ENCODE assay signal across 8 mouse cellular contexts in genomic region chr5:124327510-124328364, GRCm38 (mm10). TPM values are rescaled to one million over a fixed set of nuclear protein-coding genes. Genes with fewer than 3 reads are reported as not detected.
DNase-seq lines count a peak whose midpoint lies in the region; ATAC-seq lines count a peak whose summit lies in the region.

Gene Mphosph9 (minus strand): TSS chr5:124327972.
Gene 2810006K23Rik (plus strand): TSS chr5:124328089.

- WGBS in hindbrain, embryonic 15.5 days: under 1% methylated on average over 72 of the region's 72 CpGs

- no peaks in the 10 kb centered on the region for H3K9me3 ChIP-seq in hindbrain, embryonic 15.5 days

- H3K27me3 ChIP-seq in hindbrain, embryonic 15.5 days: no peaks in the 10 kb centered on the region

- peaks cover 8% of the 10 kb centered on the region for H3K36me3 ChIP-seq in hindbrain, embryonic 15.5 days

- H3K4me3 ChIP-seq in hindbrain, embryonic 15.5 days: peak within 1 kb of the TSS; percentile 61

- H3K27ac ChIP-seq in hindbrain, embryonic 15.5 days (replicated peaks): peak within 1 kb of the TSS; percentile 98

- H3K4me1 ChIP-seq in hindbrain, embryonic 15.5 days (replicated peaks): peaks cover 24% of the 10 kb centered on the region

- peak within 1 kb of the TSS; percentile 92 for H3K4me2 ChIP-seq in hindbrain, embryonic 15.5 days

- peak; percentile 100 for DNase-seq in T-cell, adult 2 months (ENCODE audit: low spot score)
- DNase-seq in cerebellum, postnatal 36 days: peak; percentile 100
- peak; percentile 99 to 100 for DNase-seq in frontal cortex, postnatal 36 days (ENCODE audit: low spot score in 2 of 2)
- DNase-seq in left cerebral cortex, adult 11 months (ENCODE audit: low spot score): peak; percentile 100
- DNase-seq in lung, postnatal 4 days: peak; percentile 100
- DNase-seq in retina, postnatal 7 days (ENCODE audit: low read depth, low spot score): peak; percentile 100
- peak; percentile 99 for DNase-seq in urinary bladder, adult 2 months (ENCODE audit: low spot score)

- peak; percentile 98 for ATAC-seq in hindbrain, embryonic 15.5 days (ENCODE audit: low FRiP score, low read depth)

- peak within 1 kb of the TSS; percentile 77 for H3K9ac ChIP-seq in hindbrain, embryonic 15.5 days

RNA-seq across cellular contexts. Expression of gene Mphosph9, which starts in this region (rescaled TPM):
- 10.8 and 11.4 TPM in 2 replicates for polyA plus RNA-seq in hindbrain, embryonic 15.5 days (2015; fragmentation: Nextera tagmentation; extraction: Ambion mirVana)
- polyA plus RNA-seq in urinary bladder, adult 2 months (2012; rRNA removed): 7.2 and 7.7 TPM in 2 replicates

RNA-seq across cellular contexts. Expression of gene 2810006K23Rik, which starts in this region (rescaled TPM):
- polyA plus RNA-seq in hindbrain, embryonic 15.5 days (2015; fragmentation: Nextera tagmentation; extraction: Ambion mirVana): 15.4 and 16.2 TPM in 2 replicates
- polyA plus RNA-seq in urinary bladder, adult 2 months (2012; rRNA removed): 9.1 and 9.6 TPM in 2 replicates

Comparison
In these comparisons a context has a peak if more than half of its experiments do, and no peak if none do; other contexts are left out.
1. Peak in every context shown above with its lines: DNase-seq, ATAC-seq, H3K4me3 ChIP-seq and H3K27ac ChIP-seq.